Mouse (Mus musculus): ENCODE data around the gene Fkbp4. TPM values are rescaled to one million over a fixed set of nuclear protein-coding genes. Genes with fewer than 3 reads are reported as not detected.
A peak's percentile ranks its signal among the peaks of the same experiment; 100 is the strongest.
"Not testable (repeated sequence)": the region's sequence is repeated elsewhere in the genome, so short reads cannot be mapped to it uniquely, and the experiment has no call there.

Gene Fkbp4
- polyA plus RNA-seq, 1 experiment from 2014 or later = 375 TPM

- H3K4me2 ChIP-seq = no peak overlapping the region
- H3K27ac ChIP-seq = no peak overlapping the region
- 97% methylated on average over 13 of the region's 13 CpGs for WGBS
- H3K27me3 ChIP-seq (replicated peaks) = no peaks in the 10 kb centered on the region
- no peak for ATAC-seq (replicated peaks)
- no peaks in the 10 kb centered on the region for H3K9me3 ChIP-seq
- no peaks in the 10 kb centered on the region for H3K4me1 ChIP-seq
- H3K4me3 ChIP-seq = no peak overlapping the region
- peaks cover 35% of the 10 kb centered on the region for H3K36me3 ChIP-seq (replicated peaks)
- H3K9ac ChIP-seq = no peak overlapping the region
Observed at GRCm38 (mm10) chr6:128410305-128410704, 28.2 kb downstream of the Fkbp4 start.

- peaks cover 35% of the 10 kb centered on the region for H3K36me3 ChIP-seq (replicated peaks)
Observed at GRCm38 (mm10) chr6:128408544-128409125, 29.8 kb downstream of the Fkbp4 start.

GRCm38 (mm10) chr6:128404708-128405107, 33.8 kb downstream of the Fkbp4 start:
- 49% methylated on average over 5 of the region's 5 CpGs for WGBS
- no peak overlapping the region for H3K9ac ChIP-seq

More at GRCm38 (mm10) chr6:128408544-128409125, 29.8 kb downstream of the Fkbp4 start:
- 89% methylated on average over 7 of the region's 7 CpGs for WGBS
- Histone ChIP-seq H3K4me1 (peaks cover 2% of the 10 kb centered on the region; the same call in 1 of the 2 replicates), H3K9me3 (no peaks in the 10 kb centered on the region), H3K9ac (no peak overlapping the region), H3K4me2 (no peak overlapping the region), H3K4me3 (no peak overlapping the region), H3K27me3 (replicated peaks) (no peaks in the 10 kb centered on the region), H3K27ac (no peak overlapping the region)
- ATAC-seq (replicated peaks) = no peak

GRCm38 (mm10) chr6:128399421-128400185, 38.9 kb downstream of the Fkbp4 start:
- 39% methylated on average over 18 of the region's 21 CpGs for WGBS
- Histone ChIP-seq H3K9ac (peak overlapping the region; percentile 41), H3K27me3 (replicated peaks) (no peaks in the 10 kb centered on the region), H3K4me1 (peaks cover 28% of the 10 kb centered on the region), H3K4me2 (peak overlapping the region; percentile 46), H3K4me3 (peak overlapping the region; percentile 25), H3K36me3 (replicated peaks) (no peaks in the 10 kb centered on the region), H3K27ac (peak overlapping the region; percentile 76), H3K9me3 (no peaks in the 10 kb centered on the region)
- ATAC-seq (replicated peaks) = peak; percentile 92

More at GRCm38 (mm10) chr6:128404708-128405107, 33.8 kb downstream of the Fkbp4 start:
- H3K27ac ChIP-seq = no peak overlapping the region
- H3K36me3 ChIP-seq (replicated peaks) = peaks cover 17% of the 10 kb centered on the region; the same call in 1 of the 2 replicates
- H3K4me2 ChIP-seq = no peak overlapping the region
- no peak for ATAC-seq (replicated peaks)
- H3K27me3 ChIP-seq (replicated peaks) = no peaks in the 10 kb centered on the region
- peaks cover 24% of the 10 kb centered on the region for H3K4me1 ChIP-seq
- no peaks in the 10 kb centered on the region for H3K9me3 ChIP-seq
- no peak overlapping the region for H3K4me3 ChIP-seq

GRCm38 (mm10) chr6:128398996-128399395, 39.5 kb downstream of the Fkbp4 start, which contains the start of gene Nrip2:
Gene Nrip2, plus strand, starts transcription at chr6:128399296.
- Histone ChIP-seq H3K9me3 (no peaks in the 10 kb centered on the region), H3K36me3 (replicated peaks) (no peaks in the 10 kb centered on the region), H3K9ac (peak within 1 kb of the TSS; percentile 41), H3K4me2 (peak within 1 kb of the TSS; percentile 46), H3K4me1 (peaks cover 26% of the 10 kb centered on the region), H3K27ac (peak within 1 kb of the TSS; percentile 76), H3K4me3 (peak within 1 kb of the TSS; percentile 25), H3K27me3 (replicated peaks) (no peaks in the 10 kb centered on the region)
- WGBS = 63% methylated on average over 3 of the region's 3 CpGs
- ATAC-seq (replicated peaks) = no peak

GRCm38 (mm10) chr6:128397574-128398261, 40.8 kb downstream of the Fkbp4 start:
- Histone ChIP-seq H3K4me1 (peaks cover 26% of the 10 kb centered on the region), H3K36me3 (replicated peaks) (no peaks in the 10 kb centered on the region), H3K9ac (no peak overlapping the region), H3K4me2 (no peak overlapping the region), H3K27ac (no peak overlapping the region), H3K27me3 (replicated peaks) (no peaks in the 10 kb centered on the region), H3K9me3 (no peaks in the 10 kb centered on the region), H3K4me3 (no peak overlapping the region)
- no peak for ATAC-seq (replicated peaks)
- 87% methylated on average over 7 of the region's 7 CpGs for WGBS

- no peak for ATAC-seq (replicated peaks)
- no peak overlapping the region for H3K4me3 ChIP-seq
- WGBS = 61% methylated on average over 1 of the region's 1 CpGs
Observed at GRCm38 (mm10) chr6:128390683-128391082, 47.8 kb downstream of the Fkbp4 start.

GRCm38 (mm10) chr6:128389185-128389584, 49.3 kb downstream of the Fkbp4 start:
- H3K36me3 ChIP-seq (replicated peaks) = no peaks in the 10 kb centered on the region
- no peaks in the 10 kb centered on the region for H3K9me3 ChIP-seq
- ATAC-seq (replicated peaks) = no peak
- H3K9ac ChIP-seq = no peak overlapping the region
- no peaks in the 10 kb centered on the region for H3K27me3 ChIP-seq (replicated peaks)
- H3K4me1 ChIP-seq = no peaks in the 10 kb centered on the region
- no peak overlapping the region for H3K4me3 ChIP-seq
- H3K27ac ChIP-seq = no peak overlapping the region
- H3K4me2 ChIP-seq = no peak overlapping the region
- 88% methylated on average over 1 of the region's 1 CpGs for WGBS

More at GRCm38 (mm10) chr6:128390683-128391082, 47.8 kb downstream of the Fkbp4 start:
- H3K4me2 ChIP-seq = no peak overlapping the region
- no peak overlapping the region for H3K27ac ChIP-seq
- no peak overlapping the region for H3K9ac ChIP-seq
- no peaks in the 10 kb centered on the region for H3K9me3 ChIP-seq
- H3K27me3 ChIP-seq (replicated peaks) = no peaks in the 10 kb centered on the region
- H3K4me1 ChIP-seq = no peaks in the 10 kb centered on the region
- no peaks in the 10 kb centered on the region for H3K36me3 ChIP-seq (replicated peaks)

- Histone ChIP-seq H3K9ac (no peak overlapping the region), H3K4me2 (no peak overlapping the region), H3K9me3 (no peaks in the 10 kb centered on the region), H3K4me3 (no peak overlapping the region), H3K36me3 (replicated peaks) (no peaks in the 10 kb centered on the region), H3K27ac (no peak overlapping the region), H3K27me3 (replicated peaks) (no peaks in the 10 kb centered on the region), H3K4me1 (no peaks in the 10 kb centered on the region)
- ATAC-seq (replicated peaks) = no peak
- 87% methylated on average over 1 of the region's 1 CpGs for WGBS
Observed at GRCm38 (mm10) chr6:128385026-128385425, 53.5 kb downstream of the Fkbp4 start.

- no peak for ATAC-seq (replicated peaks)
- no peak overlapping the region for H3K4me3 ChIP-seq
Observed at GRCm38 (mm10) chr6:128383752-128384151, 54.7 kb downstream of the Fkbp4 start.

GRCm38 (mm10) chr6:128381254-128381653, 57.2 kb downstream of the Fkbp4 start:
- no peaks in the 10 kb centered on the region for H3K4me1 ChIP-seq
- 85% methylated on average over 3 of the region's 3 CpGs for WGBS
- H3K4me2 ChIP-seq = no peak overlapping the region
- H3K27ac ChIP-seq = no peak overlapping the region
- H3K27me3 ChIP-seq (replicated peaks) = no peaks in the 10 kb centered on the region
- no peak overlapping the region for H3K4me3 ChIP-seq
- no peak for ATAC-seq (replicated peaks)
- no peaks in the 10 kb centered on the region for H3K36me3 ChIP-seq (replicated peaks)
- H3K9me3 ChIP-seq = no peaks in the 10 kb centered on the region
- H3K9ac ChIP-seq = no peak overlapping the region

More at GRCm38 (mm10) chr6:128383752-128384151, 54.7 kb downstream of the Fkbp4 start:
- H3K9ac ChIP-seq = no peak overlapping the region
- no peaks in the 10 kb centered on the region for H3K9me3 ChIP-seq
- H3K36me3 ChIP-seq (replicated peaks) = no peaks in the 10 kb centered on the region
- H3K4me1 ChIP-seq = no peaks in the 10 kb centered on the region
- H3K27ac ChIP-seq = no peak overlapping the region
- 80% methylated on average over 7 of the region's 7 CpGs for WGBS
- H3K27me3 ChIP-seq (replicated peaks) = no peaks in the 10 kb centered on the region
- no peak overlapping the region for H3K4me2 ChIP-seq

- H3K27me3 ChIP-seq (replicated peaks); H3K9me3 ChIP-seq; H3K4me1 ChIP-seq; H3K36me3 ChIP-seq (replicated peaks); H3K27ac ChIP-seq; ATAC-seq (replicated peaks); H3K4me3 ChIP-seq; H3K9ac ChIP-seq; H3K4me2 ChIP-seq: not testable (repeated sequence)
- WGBS = 89% methylated on average over 1 of the region's 1 CpGs
Observed at GRCm38 (mm10) chr6:128380594-128381167, 57.8 kb downstream of the Fkbp4 start.
